Mouse (Mus musculus): ENCODE measurements at regions not wholly inside any gene's neighbourhood (a gene's known extent, or its start where the extent isn't known, plus 50 kb on each side); places are given as distances from the start of the nearest gene placed in this dataset.

DNA sequence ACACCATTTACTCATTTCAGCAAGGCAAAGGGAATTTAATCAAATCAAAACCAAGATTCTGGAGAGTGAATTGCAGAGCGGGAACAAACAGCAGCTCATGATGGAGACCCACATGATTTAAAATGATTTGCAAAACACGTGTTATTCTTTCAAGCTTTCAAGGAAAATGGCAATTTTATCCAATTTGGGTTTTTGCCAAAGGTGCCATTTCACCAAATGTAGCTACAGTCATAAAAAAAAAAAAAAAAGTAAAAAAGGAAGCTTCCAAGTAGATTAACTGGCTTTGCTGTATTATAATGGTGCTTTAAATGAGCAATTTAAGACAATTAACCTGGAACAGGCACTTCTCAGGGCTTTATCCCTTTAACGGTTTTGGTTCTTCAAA lies 1052.7 kb downstream of the 5730522E02Rik start:
- TF ChIP-seq POLR2A (IDR thresholded peaks at IDR 0.05; ENCODE audit: insufficient read depth, low read length) (no peak), CTCF (IDR thresholded peaks at IDR 0.05; ENCODE audit: low read depth, low read length) (no peak)

All from ES-Bruce4 (cell line).